Mouse (Mus musculus): Measurements from ENCODE around the gene Gm7714. TPM values are rescaled to one million over a fixed set of nuclear protein-coding genes. Genes with fewer than 3 reads are reported as not detected.

Gm7714 gene
- polyA plus RNA-seq (2015; fragmentation: Nextera tagmentation; extraction: Ambion mirVana): not detected in 2 replicates

DNA sequence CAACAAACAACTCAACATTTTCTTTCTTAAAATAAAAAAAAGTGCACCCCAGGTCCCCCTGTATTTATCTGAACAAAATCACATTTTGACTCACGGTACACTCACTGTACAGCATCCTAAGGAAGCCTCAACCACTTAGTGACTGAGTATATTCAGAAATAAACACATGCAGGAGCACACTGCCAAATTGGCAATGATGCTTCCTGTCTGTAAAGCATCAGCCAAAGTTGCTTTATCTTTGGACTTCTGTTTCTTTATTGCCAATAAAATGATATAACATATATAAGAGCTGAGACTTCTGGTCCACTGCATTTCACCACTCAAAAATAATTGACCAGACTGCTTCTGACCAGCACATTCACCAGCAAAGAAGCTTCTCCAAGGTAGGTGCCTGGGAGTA lies at the start of gene Gm7714:
Gene Gm7714, plus strand, starts transcription at position 301 of the 400 bp plus-strand sequence.

DNA sequence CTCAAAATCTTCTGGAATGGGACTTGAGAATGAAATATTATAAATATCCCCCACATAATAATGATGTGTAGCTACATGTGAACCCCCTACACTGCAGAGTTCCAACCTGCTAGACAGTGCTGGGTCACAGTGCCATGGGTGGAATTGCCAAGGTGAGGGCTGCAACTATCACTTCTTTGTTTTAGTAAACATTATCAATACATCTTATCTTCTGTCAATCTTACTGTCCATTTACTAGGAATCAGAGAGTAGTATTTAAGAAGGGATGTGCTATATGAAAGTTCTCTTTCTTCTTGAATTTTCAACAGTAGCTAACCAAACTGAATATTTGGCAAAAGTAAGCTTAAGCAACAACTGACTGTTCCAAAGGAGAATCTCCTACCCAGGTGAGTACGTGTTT lies 48.3 kb downstream of the Gm7714 start, which contains the start of gene Prol1:
Gene Prol1, plus strand, starts transcription at position 301 of the 400 bp plus-strand sequence.

Other genes starting within 250 kb of the Gm7714 start
- gene Smr2, start 182.4 kb upstream of the Gm7714 start, polyA plus RNA-seq (2015; fragmentation: Nextera tagmentation; extraction: Ambion mirVana): not detected in 2 replicates
- not detected in 2 replicates for gene Gm11116, start 157.4 kb upstream of the Gm7714 start, polyA plus RNA-seq (2015; fragmentation: Nextera tagmentation; extraction: Ambion mirVana)
- gene Gm11115, start 114.8 kb upstream of the Gm7714 start, polyA plus RNA-seq (2015; fragmentation: Nextera tagmentation; extraction: Ambion mirVana): not detected in 2 replicates
- gene Prol1, start 48.4 kb downstream of the Gm7714 start, polyA plus RNA-seq (2015; fragmentation: Nextera tagmentation; extraction: Ambion mirVana): not detected in 2 replicates
- not detected in 2 replicates for gene Amtn, start 107.2 kb downstream of the Gm7714 start, polyA plus RNA-seq (2015; fragmentation: Nextera tagmentation; extraction: Ambion mirVana)
- not detected in 2 replicates for gene Ambn, start 187.1 kb downstream of the Gm7714 start, polyA plus RNA-seq (2015; fragmentation: Nextera tagmentation; extraction: Ambion mirVana)
- gene Enam, start 219.1 kb downstream of the Gm7714 start, polyA plus RNA-seq (2015; fragmentation: Nextera tagmentation; extraction: Ambion mirVana): not detected in 2 replicates